14 mouse cellular contexts compared by ENCODE assay signal in genomic region chr7:79311420-79311988, GRCm38 (mm10). TPM values are rescaled to one million over a fixed set of nuclear protein-coding genes. Genes with fewer than 3 reads are reported as not detected.
DNase-seq lines count a peak whose midpoint lies in the region; ATAC-seq and TF ChIP-seq lines count a peak whose summit lies in the region.
"Had no signal": no experiment of that assay in that cellular context is flagged by ENCODE, and none has a peak within 500 bp of the region (broad histone marks: within the 10 kb centered on the region; RNA-seq: fewer than 3 reads in every experiment).

No protein-coding gene starts in this region.

- no peak overlapping the region for H3K4me3 ChIP-seq in heart, adult 2 months
- no peak overlapping the region for H3K4me3 ChIP-seq in heart, embryonic 11.5 days (ENCODE audit: low read depth, low read length)
- H3K4me3 ChIP-seq in midbrain, embryonic 13.5 days (replicated peaks): no peak overlapping the region
- H3K4me3 ChIP-seq in midbrain, embryonic 14.5 days (replicated peaks; ENCODE audit: low read depth, low read length): no peak overlapping the region
- H3K4me3 ChIP-seq in stomach, embryonic 15.5 days (replicated peaks): no peak overlapping the region
- H3K4me3 ChIP-seq: megakaryocyte, embryonic 14.5 days; neural tube, embryonic 12.5 days had no signal

- H3K4me1 ChIP-seq in heart, adult 2 months (ENCODE audit: control insufficient read depth, insufficient read depth, low read length): peaks cover 26% of the 10 kb centered on the region
- H3K4me1 ChIP-seq in heart, embryonic 11.5 days (ENCODE audit: control insufficient read depth, insufficient read depth, low read length): peaks cover 59% of the 10 kb centered on the region
- peaks cover 79% of the 10 kb centered on the region for H3K4me1 ChIP-seq in midbrain, embryonic 13.5 days (replicated peaks)
- H3K4me1 ChIP-seq in midbrain, embryonic 14.5 days (ENCODE audit: control insufficient read depth, insufficient read depth, low read length): peaks cover 60% of the 10 kb centered on the region
- peaks cover 47% of the 10 kb centered on the region for H3K4me1 ChIP-seq in stomach, embryonic 15.5 days

- intact Hi-C loops in heart, adult 2 months (cut with DNase I): no loop called here
- intact Hi-C loops in heart, postnatal 10 days (cut with DNase I): no loop called here

- WGBS in heart, adult 2 months: 65% methylated on average over 5 of the region's 5 CpGs
- 88% methylated on average over 5 of the region's 5 CpGs for WGBS in heart, embryonic 11.5 days (ENCODE audit: insufficient replicate concordance)
- 96% methylated on average over 5 of the region's 5 CpGs for WGBS in midbrain, embryonic 13.5 days
- WGBS in midbrain, embryonic 14.5 days: 95% methylated on average over 5 of the region's 5 CpGs
- WGBS in stomach, embryonic 15.5 days: 85% methylated on average over 5 of the region's 5 CpGs

- peak overlapping the region; percentile 33 for H3K27ac ChIP-seq in heart, adult 2 months
- H3K27ac ChIP-seq in heart, embryonic 11.5 days (ENCODE audit: low read depth, low read length): no peak overlapping the region
- H3K27ac ChIP-seq in midbrain, embryonic 13.5 days: peak overlapping the region; percentile 78; the same call in 1 of the 2 replicates
- no peak overlapping the region for H3K27ac ChIP-seq in midbrain, embryonic 14.5 days (replicated peaks; ENCODE audit: low read depth, low read length)
- H3K27ac ChIP-seq in stomach, embryonic 15.5 days: peak overlapping the region; percentile 21; the same call in 1 of the 2 replicates
- H3K27ac ChIP-seq: neural tube, embryonic 12.5 days had no signal

- no peak for TF ChIP-seq CTCF in heart, adult 2 months (IDR thresholded peaks at IDR 0.05)

- no peaks in the 10 kb centered on the region for H3K9me3 ChIP-seq in heart, embryonic 11.5 days (replicated peaks; ENCODE audit: control insufficient read depth, low read length)
- H3K9me3 ChIP-seq in midbrain, embryonic 13.5 days: no peaks in the 10 kb centered on the region
- no peaks in the 10 kb centered on the region for H3K9me3 ChIP-seq in midbrain, embryonic 14.5 days (ENCODE audit: control insufficient read depth, low read length)
- H3K9me3 ChIP-seq in stomach, embryonic 15.5 days: no peaks in the 10 kb centered on the region
- H3K9me3 ChIP-seq: megakaryocyte, embryonic 14.5 days; neural tube, embryonic 12.5 days had no signal

- no peak overlapping the region for H3K4me2 ChIP-seq in heart, embryonic 11.5 days
- H3K4me2 ChIP-seq in midbrain, embryonic 13.5 days (replicated peaks): no peak overlapping the region
- H3K4me2 ChIP-seq in midbrain, embryonic 14.5 days (ENCODE audit: low read length): no peak overlapping the region
- H3K4me2 ChIP-seq in stomach, embryonic 15.5 days: no peak overlapping the region
- H3K4me2 ChIP-seq: neural tube, embryonic 12.5 days had no signal

- DNase-seq in heart, adult 2 months: peak; percentile 59 to 69
- no peak for DNase-seq in midbrain, embryonic 14.5 days
- peak; percentile 64 to 70 for DNase-seq in heart, postnatal 10 days
- DNase-seq in right cerebral cortex, postnatal 25 days: no peak
- no peak for DNase-seq in ovary, adult 18-20 months (ENCODE audit: low spot score)
- DNase-seq: cerebellum, adult 8-10 months; layer of hippocampus, adult 9-11 months; lung, adult 18-20 months had no signal

- TF ChIP-seq EP300 in heart, adult 2 months (IDR thresholded peaks at IDR 0.05; ENCODE audit: insufficient read depth, low read depth, low read length): no peak

- ATAC-seq in heart, embryonic 11.5 days (replicated peaks; ENCODE audit: insufficient number of reproducible peaks, low FRiP score, low TSS enrichment): no peak
- no peak for ATAC-seq in midbrain, embryonic 13.5 days
- ATAC-seq in midbrain, embryonic 14.5 days (ENCODE audit: low FRiP score, low TSS enrichment): no peak
- ATAC-seq in stomach, embryonic 15.5 days (ENCODE audit: insufficient read depth, low FRiP score, low read depth): no peak

- TF ChIP-seq POLR2A in heart, adult 2 months (IDR thresholded peaks at IDR 0.05; ENCODE audit: insufficient read depth, low read depth, low read length): no peak

- peaks cover 5% of the 10 kb centered on the region; the same call in 1 of the 2 replicates for H3K36me3 ChIP-seq in heart, adult 2 months (ENCODE audit: control insufficient read depth, insufficient read depth, low read length)
- H3K36me3 ChIP-seq in heart, embryonic 11.5 days (ENCODE audit: control insufficient read depth, insufficient read depth, low read length): no peaks in the 10 kb centered on the region
- H3K36me3 ChIP-seq in midbrain, embryonic 13.5 days: peaks cover 2% of the 10 kb centered on the region; the same call in 1 of the 2 replicates
- H3K36me3 ChIP-seq in midbrain, embryonic 14.5 days (ENCODE audit: control insufficient read depth, insufficient read depth, low read length): no peaks in the 10 kb centered on the region
- H3K36me3 ChIP-seq in stomach, embryonic 15.5 days: no peaks in the 10 kb centered on the region
- H3K36me3 ChIP-seq: neural tube, embryonic 12.5 days had no signal

- no peaks in the 10 kb centered on the region for H3K79me2 ChIP-seq in heart, adult 2 months (replicated peaks; ENCODE audit: control insufficient read depth, insufficient read depth, low read length)

- H3K27me3 ChIP-seq in heart, adult 2 months (ENCODE audit: control insufficient read depth, insufficient read depth, low read length): no peaks in the 10 kb centered on the region
- H3K27me3 ChIP-seq in heart, embryonic 11.5 days (ENCODE audit: control insufficient read depth, insufficient read depth, low read length): no peaks in the 10 kb centered on the region
- no peaks in the 10 kb centered on the region for H3K27me3 ChIP-seq in midbrain, embryonic 13.5 days
- H3K27me3 ChIP-seq in midbrain, embryonic 14.5 days (ENCODE audit: control insufficient read depth, insufficient read depth, low read length): no peaks in the 10 kb centered on the region
- H3K27me3 ChIP-seq in stomach, embryonic 15.5 days (replicated peaks): no peaks in the 10 kb centered on the region
- H3K27me3 ChIP-seq: CH12.LX; megakaryocyte, embryonic 14.5 days; neural tube, embryonic 12.5 days had no signal

- H3K9ac ChIP-seq in heart, adult 2 months (ENCODE audit: low read depth, low read length): no peak overlapping the region
- no peak overlapping the region for H3K9ac ChIP-seq in heart, embryonic 11.5 days (ENCODE audit: low read depth, low read length)
- no peak overlapping the region for H3K9ac ChIP-seq in midbrain, embryonic 13.5 days (replicated peaks)
- no peak overlapping the region for H3K9ac ChIP-seq in midbrain, embryonic 14.5 days (replicated peaks; ENCODE audit: low read length)
- no peak overlapping the region for H3K9ac ChIP-seq in stomach, embryonic 15.5 days
- H3K9ac ChIP-seq: neural tube, embryonic 12.5 days had no signal

RNA-seq across cellular contexts. Expression of gene Abhd2, which starts 38.5 kb away (rescaled TPM):
- total RNA-seq in heart, adult 2 months (2021): 10 to 100 TPM; 33.8 to 36.3 TPM
- 8.4 and 15.8 TPM in 2 replicates for polyA plus RNA-seq in heart, adult 2 months (2012; rRNA removed)
- 4.9 and 6.1 TPM in 2 replicates for polyA plus RNA-seq in heart, embryonic 11.5 days (2014; fragmentation: Nextera tagmentation; extraction: Ambion mirVana)
- polyA plus RNA-seq in midbrain, embryonic 13.5 days (2015; fragmentation: Nextera tagmentation; extraction: Ambion mirVana): 16.4 and 16.5 TPM in 2 replicates
- 17.8 and 21.5 TPM in 2 replicates for polyA plus RNA-seq in midbrain, embryonic 14.5 days (2014; fragmentation: Nextera tagmentation; extraction: Ambion mirVana)
- 10 to 100 TPM; 40.0 to 45.2 TPM for total RNA-seq in heart, postnatal 10 days (2021)
- polyA plus RNA-seq in stomach, embryonic 15.5 days (2015; fragmentation: Nextera tagmentation; extraction: Ambion mirVana): 12.0 and 13.2 TPM in 2 replicates

Comparison
In these comparisons a context has a peak if more than half of its experiments do, and no peak if none do; other contexts are left out.
1. H3K27ac ChIP-seq: peak in heart, adult 2 months (single experiment), midbrain, embryonic 13.5 days (single experiment) and stomach, embryonic 15.5 days (single experiment); none in heart, embryonic 11.5 days (single experiment) and midbrain, embryonic 14.5 days (single experiment).
2. DNase-seq: peak in heart, adult 2 months (2 of 2) and heart, postnatal 10 days (2 of 2); none in midbrain, embryonic 14.5 days (single experiment), right cerebral cortex, postnatal 25 days (single experiment) and ovary, adult 18-20 months (single experiment).